Mouse (Mus musculus): ENCODE measurements around the gene Zfp697. TPM values are rescaled to one million over a fixed set of nuclear protein-coding genes. Genes with fewer than 3 reads are reported as not detected.

Zfp697 gene
- total RNA-seq, 2 experiments from 2014 or later, result 0.37 to 0.46 TPM

DNA sequence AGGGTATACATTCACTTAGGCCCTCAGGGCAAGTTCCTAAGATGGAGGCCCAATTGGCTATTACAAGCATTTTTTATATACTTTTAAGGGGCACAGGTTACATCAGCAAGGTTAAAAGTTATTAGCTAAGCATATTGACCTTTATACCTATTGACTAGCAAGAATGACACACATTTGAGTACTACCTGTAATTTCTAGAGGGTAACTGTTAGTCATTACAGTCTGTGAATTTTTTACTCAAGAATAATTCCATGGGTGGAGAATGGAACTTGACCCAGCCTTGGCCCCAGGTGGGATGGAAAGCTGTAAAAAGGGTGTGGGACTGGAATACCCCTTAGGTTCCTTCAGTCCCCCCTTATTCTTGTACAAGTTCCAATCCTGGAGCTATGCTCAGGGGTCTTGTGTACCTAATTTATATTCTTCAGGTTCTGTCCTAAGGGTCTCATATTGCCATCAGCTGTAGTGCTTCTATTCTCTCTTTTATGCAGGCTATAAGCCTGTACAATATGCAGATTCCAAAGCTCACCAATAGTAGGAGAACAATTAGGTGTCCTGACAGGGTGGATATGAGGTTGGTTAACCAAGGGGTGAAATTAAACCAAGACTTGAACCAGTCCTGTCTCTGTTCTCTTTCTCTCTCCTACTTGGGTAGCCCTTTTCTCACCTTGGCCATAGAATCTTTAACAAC lies 400.1 kb downstream of the Zfp697 start:
- intact Hi-C loops (cut with DNase I), result no loop called here

GRCm38 (mm10) chr3:98786551-98786950 lies 404.3 kb downstream of the Zfp697 start:
- intact Hi-C loops (cut with DNase I), result no loop called here
- no peak for DNase-seq

More for the DNA sequence above, 400.1 kb downstream of the Zfp697 start:
- no peak for DNase-seq

Other genes starting within 250 kb of the Zfp697 start
- not detected for gene Adam30, start 221.8 kb upstream of the Zfp697 start, total RNA-seq (2021)
- gene Reg4, start 160.3 kb upstream of the Zfp697 start, total RNA-seq (2021), result not detected
- gene Hmgcs2, start 102.0 kb upstream of the Zfp697 start, total RNA-seq (2021), result 1 to 10 TPM in 1 of 2 experiments, under 1 TPM in 1; 0.97 to 1.4 TPM
- 1 to 10 TPM; 2.3 to 2.9 TPM for gene Phgdh, start 42.5 kb upstream of the Zfp697 start, total RNA-seq (2021)
- gene Gm4450, start 74.7 kb downstream of the Zfp697 start, total RNA-seq (2021), result not detected
- gene Hsd3b4, start 128.1 kb downstream of the Zfp697 start, total RNA-seq (2021), result not detected
- not detected for gene Gm10681, start 206.3 kb downstream of the Zfp697 start, total RNA-seq (2021)
- gene Hsd3b5, start 247.8 kb downstream of the Zfp697 start, total RNA-seq (2021), result not detected

Measured in gastrocnemius, postnatal 36 days (tissue).